Mouse (Mus musculus) liver, postnatal 0 days (tissue): ENCODE results near the gene S100a11. TPM values are rescaled to one million over a fixed set of nuclear protein-coding genes. Genes with fewer than 3 reads are reported as not detected.
A peak's percentile ranks its signal among the peaks of the same experiment; 100 is the strongest.
"Not testable (repeated sequence)": the region's sequence is repeated elsewhere in the genome, so short reads cannot be mapped to it uniquely, and the experiment has no call there.

Experiments
- ATAC-seq: fragments of 200-750 bp; cut with Nextera tagmentation; 2 replicates; pipeline ENCODE4 v1.8.0; 2017; ENCODE audit warnings: mild to moderate bottlenecking, moderate library complexity
- DNase-seq: peaks from one replicate; pipeline ENCODE4 v3.0.0-alpha.2; 2016
- H3K27ac ChIP-seq: fragments of 300-500 bp; sonication (generic); 2 replicates; pipeline ENCODE4 v1.5.1; 2014; ENCODE audit warnings: antibody characterized with exemption, moderate library complexity, mild to moderate bottlenecking, low read depth
- H3K27me3 ChIP-seq: fragments of 300-500 bp; sonication (generic); 2 replicates; pipeline ENCODE4 v1.6.1; 2014; ENCODE audit warnings: low read length, control low read depth, mixed read lengths; ENCODE audit not compliant: insufficient read depth
- H3K36me3 ChIP-seq: fragments of 300-500 bp; sonication (generic); replicated peaks from 2 replicates; pipeline ENCODE4 v1.6.1; 2014; ENCODE audit warnings: mild to moderate bottlenecking, control low read depth, low read length, moderate library complexity, mixed read lengths; ENCODE audit not compliant: insufficient read depth
- H3K4me1 ChIP-seq: fragments of 300-500 bp; sonication (generic); 2 replicates; pipeline ENCODE4 v1.6.1; 2014; ENCODE audit warnings: antibody characterized with exemption, mild to moderate bottlenecking, control low read depth; ENCODE audit not compliant: insufficient read depth
- H3K4me2 ChIP-seq: fragments of 300-500 bp; sonication (generic); 2 replicates; pipeline ENCODE4 v1.6.1; 2014; ENCODE audit warnings: low read depth, mild to moderate bottlenecking, low read length, moderate library complexity, mixed read lengths
- H3K4me3 ChIP-seq: fragments of 300-500 bp; sonication (generic); 2 replicates; pipeline ENCODE4 v1.5.1; 2014; ENCODE audit warnings: low read depth, low read length
- H3K9ac ChIP-seq: fragments of 300-500 bp; sonication (generic); replicated peaks from 2 replicates; pipeline ENCODE4 v1.6.1; 2014; ENCODE audit warnings: mild to moderate bottlenecking, moderate library complexity
- H3K9me3 ChIP-seq: fragments of 300-500 bp; sonication (generic); 2 replicates; pipeline ENCODE4 v1.6.1; 2016; ENCODE audit warnings: mild to moderate bottlenecking, control low read depth, low read length, mixed read lengths
- CTCF ChIP-seq: sonication (generic); IDR thresholded peaks from 2 replicates; pipeline ENCODE4 v1.5.1; 2016; ENCODE audit warnings: antibody characterized with exemption, low read depth
- EP300 ChIP-seq: IDR thresholded peaks from 2 replicates; pipeline ENCODE4 v1.6.1; 2016; ENCODE audit warnings: antibody characterized with exemption, low read depth, mild to moderate bottlenecking
- WGBS: fragments of 180-500 bp; shearing (Covaris S2); extraction: QIAGEN DNeasy Blood & Tissue Kit; methylation state at CpG from one replicate; pipeline ENCODE4 v1.1.7; 2014; ENCODE audit not compliant: insufficient replicate concordance; 5-methylcytosine and 5-hydroxymethylcytosine counted together
- polyA plus RNA-seq: library from polyadenylated mRNA; unstranded; fragments of >200 nt; fragmentation: Nextera tagmentation; extraction: Ambion mirVana; gene quantifications from 2 replicates; pipeline ENCODE4 v1.2.1, GENCODE M21; 2015

The S100a11 gene
- polyA plus RNA-seq, 1 experiment from 2014 or later: 336 TPM

- 60% methylated on average over 2 of the region's 2 CpGs for WGBS
- Histone ChIP-seq H3K9ac (no peak overlapping the region), H3K27me3 (no peaks in the 10 kb centered on the region), H3K4me3 (no peak overlapping the region), H3K4me1 (no peaks in the 10 kb centered on the region), H3K36me3 (no peaks in the 10 kb centered on the region), H3K27ac (no peak overlapping the region), H3K9me3 (no peaks in the 10 kb centered on the region), H3K4me2 (no peak overlapping the region)
- peak; percentile 52 for DNase-seq
- peak; percentile 82; the same call in 1 of the 2 replicates for ATAC-seq
- TF ChIP-seq CTCF (peak; percentile 32; the same call in 1 of the 2 replicates), EP300 (no peak)
These were observed 16.8 kb downstream of the S100a11 start for GRCm38 (mm10) chr3:93537068-93537576.

- ATAC-seq: no peak
- Histone ChIP-seq H3K27ac (no peak overlapping the region), H3K4me3 (no peak overlapping the region), H3K4me1 (no peaks in the 10 kb centered on the region), H3K36me3 (no peaks in the 10 kb centered on the region), H3K9ac (no peak overlapping the region), H3K4me2 (no peak overlapping the region), H3K9me3 (no peaks in the 10 kb centered on the region), H3K27me3 (no peaks in the 10 kb centered on the region)
- WGBS: 80% methylated on average over 2 of the region's 2 CpGs
- TF ChIP-seq EP300 (no peak), CTCF (no peak)
- DNase-seq: no peak
These were observed 18.2 kb downstream of the S100a11 start for GRCm38 (mm10) chr3:93538486-93538885.

GRCm38 (mm10) chr3:93541501-93541900 is 21.2 kb downstream of the S100a11 start:
- H3K4me3 ChIP-seq: no peak overlapping the region
- DNase-seq (no peak), ATAC-seq (no peak)
- H3K4me1 ChIP-seq: no peaks in the 10 kb centered on the region
- H3K4me2 ChIP-seq: no peak overlapping the region
- no peaks in the 10 kb centered on the region for H3K27me3 ChIP-seq
- no peak overlapping the region for H3K27ac ChIP-seq
- no peaks in the 10 kb centered on the region for H3K36me3 ChIP-seq
- 51% methylated on average over 2 of the region's 2 CpGs for WGBS
- H3K9ac ChIP-seq: no peak overlapping the region
- TF ChIP-seq CTCF: no peak
- no peaks in the 10 kb centered on the region for H3K9me3 ChIP-seq

- not testable (repeated sequence) for H3K4me2 ChIP-seq, ATAC-seq, H3K4me3 ChIP-seq, H3K4me1 ChIP-seq, H3K27ac ChIP-seq, DNase-seq, H3K9me3 ChIP-seq, H3K9ac ChIP-seq, H3K36me3 ChIP-seq, H3K27me3 ChIP-seq
- 73% methylated on average over 6 of the region's 6 CpGs for WGBS
These were observed 23.9 kb downstream of the S100a11 start for GRCm38 (mm10) chr3:93544170-93544569.

GRCm38 (mm10) chr3:93547099-93547648 is 26.9 kb downstream of the S100a11 start:
- Histone ChIP-seq H3K27ac (no peak overlapping the region), H3K9me3 (no peaks in the 10 kb centered on the region), H3K4me1 (peaks cover 3% of the 10 kb centered on the region), H3K27me3 (no peaks in the 10 kb centered on the region), H3K4me2 (no peak overlapping the region), H3K36me3 (no peaks in the 10 kb centered on the region), H3K9ac (no peak overlapping the region), H3K4me3 (no peak overlapping the region)
- WGBS: 17% methylated on average over 7 of the region's 7 CpGs
- peak; percentile 84 for DNase-seq
- ATAC-seq: peak; percentile 74
- TF ChIP-seq EP300 (no peak), CTCF (peak; percentile 95)

- H3K9me3 ChIP-seq: no peaks in the 10 kb centered on the region
- no peak for TF ChIP-seq EP300
- TF ChIP-seq CTCF: no peak
- WGBS: 53% methylated on average over 20 of the region's 20 CpGs
- DNase-seq (no peak), ATAC-seq (no peak)
- no peaks in the 10 kb centered on the region for H3K27me3 ChIP-seq
- no peak overlapping the region for H3K4me2 ChIP-seq
- H3K4me3 ChIP-seq: no peak overlapping the region
- no peak overlapping the region for H3K27ac ChIP-seq
- no peaks in the 10 kb centered on the region for H3K36me3 ChIP-seq
- H3K4me1 ChIP-seq: peaks cover 9% of the 10 kb centered on the region
- H3K9ac ChIP-seq: no peak overlapping the region
These were observed 27.7 kb downstream of the S100a11 start for GRCm38 (mm10) chr3:93547749-93548540.
